Mouse (Mus musculus) skeletal muscle tissue, adult 2 months (tissue): Measurements from ENCODE around the gene Ppp1cb.
A peak's percentile ranks its signal among the peaks of the same experiment; 100 is the strongest.

ENCODE experiments used
- DNase-seq: peaks from one replicate; pipeline ENCODE4 v3.0.0-alpha.2; 2012; ENCODE audit warnings: low read depth, low spot score

Ppp1cb gene

GRCm38 (mm10) chr5:32443906-32444305 is 14.7 kb upstream of the Ppp1cb start:
- no peak for DNase-seq

GRCm38 (mm10) chr5:32445287-32445921 is 13.2 kb upstream of the Ppp1cb start:
- DNase-seq, result no peak

- DNase-seq, result peak; percentile 88
These were observed 12.2 kb upstream of the Ppp1cb start for GRCm38 (mm10) chr5:32446394-32446793.

GRCm38 (mm10) chr5:32446810-32447209 is 11.8 kb upstream of the Ppp1cb start:
- DNase-seq, result no peak

GRCm38 (mm10) chr5:32459251-32459881 is 723 bp downstream of the Ppp1cb start:
- peak; percentile 25 for DNase-seq

- no peak for DNase-seq
These were observed 1.5 kb downstream of the Ppp1cb start for GRCm38 (mm10) chr5:32459882-32460751.

- DNase-seq, result no peak
These were observed 2.3 kb downstream of the Ppp1cb start for GRCm38 (mm10) chr5:32460973-32461372.

GRCm38 (mm10) chr5:32472332-32473028 is 13.8 kb downstream of the Ppp1cb start:
- DNase-seq, result peak; percentile 18

- DNase-seq, result no peak
These were observed 14.3 kb downstream of the Ppp1cb start for GRCm38 (mm10) chr5:32473029-32473352.

GRCm38 (mm10) chr5:32476501-32476900 is 17.9 kb downstream of the Ppp1cb start:
- DNase-seq, result no peak

- DNase-seq, result no peak
These were observed 20.3 kb downstream of the Ppp1cb start for GRCm38 (mm10) chr5:32478972-32479371.

GRCm38 (mm10) chr5:32485430-32485829 is 26.8 kb downstream of the Ppp1cb start:
- no peak for DNase-seq

GRCm38 (mm10) chr5:32488044-32488443 is 29.4 kb downstream of the Ppp1cb start:
- no peak for DNase-seq

GRCm38 (mm10) chr5:32494084-32494700 is 35.5 kb downstream of the Ppp1cb start:
- DNase-seq, result no peak

- no peak for DNase-seq
These were observed 50.1 kb downstream of the Ppp1cb start for GRCm38 (mm10) chr5:32508766-32509165.

- DNase-seq, result no peak
These were observed 61.7 kb downstream of the Ppp1cb start for GRCm38 (mm10) chr5:32520381-32520780.

GRCm38 (mm10) chr5:32549449-32549848 is 90.8 kb downstream of the Ppp1cb start:
- DNase-seq, result no peak

- DNase-seq, result no peak
These were observed 106.1 kb downstream of the Ppp1cb start for GRCm38 (mm10) chr5:32564697-32565096.
